Mouse (Mus musculus) cerebellum, adult 8-10 months (tissue): ENCODE data around the gene Nfkbie.

Experiments used
- DNase-seq: peaks from one replicate; pipeline ENCODE4 v3.0.0; 2022

Nfkbie gene

DNA sequence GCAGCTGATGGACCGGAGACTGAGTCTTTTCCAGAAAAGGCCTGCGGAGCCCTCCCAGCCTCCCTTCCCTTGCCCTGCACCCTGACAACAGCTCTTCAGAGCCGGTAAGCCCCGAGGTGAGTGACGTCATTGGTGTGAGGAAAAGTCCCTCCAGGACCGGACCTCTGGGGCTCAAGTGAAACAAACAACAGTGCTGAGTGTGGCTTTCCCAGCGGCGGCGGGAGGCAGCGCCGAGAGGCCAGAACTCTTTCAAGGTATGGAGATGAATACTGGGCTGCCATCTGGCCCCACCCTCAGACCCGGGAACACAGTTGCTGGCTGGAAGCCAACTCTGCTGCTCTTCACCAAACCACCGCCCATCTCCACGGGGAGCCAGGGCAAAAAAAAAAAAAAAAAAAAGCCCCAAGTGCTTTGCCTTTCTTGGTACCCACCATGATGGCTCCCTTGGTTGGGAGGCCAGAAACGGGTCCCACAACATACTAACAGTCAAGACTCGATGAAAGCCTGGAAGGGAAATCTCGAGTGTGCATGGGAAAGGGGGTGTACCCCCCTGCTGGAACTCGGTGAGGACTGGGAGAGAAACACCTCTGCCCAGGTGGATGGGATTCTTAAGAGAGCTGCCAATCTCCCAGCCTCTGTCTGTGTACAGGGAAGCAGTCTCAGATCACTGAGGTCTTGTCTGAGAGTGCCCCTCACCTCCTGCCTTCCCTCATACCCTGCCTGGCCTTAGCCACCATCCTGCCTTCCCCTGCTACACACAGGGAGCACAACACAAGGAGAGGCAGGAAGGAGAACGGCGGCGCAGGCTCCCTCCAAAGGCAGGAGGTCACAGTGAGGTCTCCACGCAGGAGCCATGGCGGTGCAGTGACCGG is 11.3 kb upstream of the Nfkbie start:
- DNase-seq: peak; percentile 61

DNA sequence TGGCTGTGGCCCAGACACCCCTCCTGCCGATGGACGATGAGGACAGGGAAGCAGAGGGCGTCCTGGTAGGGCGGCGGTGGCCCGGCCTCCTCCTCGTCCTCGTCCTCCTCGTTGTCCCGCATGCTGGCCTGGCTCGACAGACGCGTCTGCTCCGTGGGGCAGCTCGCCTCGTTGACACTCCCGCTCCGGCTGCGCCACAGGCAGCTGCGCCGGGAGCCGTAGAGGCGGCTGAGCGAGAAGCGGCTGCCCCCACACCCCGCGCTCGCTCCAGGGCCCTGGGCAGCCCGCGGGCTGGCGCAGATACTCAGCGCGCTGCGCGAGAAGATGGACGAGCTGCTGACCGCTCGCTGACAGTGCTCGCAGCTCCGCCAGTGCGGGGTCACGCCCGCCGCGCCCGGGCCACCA is 10.6 kb upstream of the Nfkbie start:
- no peak for DNase-seq

DNA sequence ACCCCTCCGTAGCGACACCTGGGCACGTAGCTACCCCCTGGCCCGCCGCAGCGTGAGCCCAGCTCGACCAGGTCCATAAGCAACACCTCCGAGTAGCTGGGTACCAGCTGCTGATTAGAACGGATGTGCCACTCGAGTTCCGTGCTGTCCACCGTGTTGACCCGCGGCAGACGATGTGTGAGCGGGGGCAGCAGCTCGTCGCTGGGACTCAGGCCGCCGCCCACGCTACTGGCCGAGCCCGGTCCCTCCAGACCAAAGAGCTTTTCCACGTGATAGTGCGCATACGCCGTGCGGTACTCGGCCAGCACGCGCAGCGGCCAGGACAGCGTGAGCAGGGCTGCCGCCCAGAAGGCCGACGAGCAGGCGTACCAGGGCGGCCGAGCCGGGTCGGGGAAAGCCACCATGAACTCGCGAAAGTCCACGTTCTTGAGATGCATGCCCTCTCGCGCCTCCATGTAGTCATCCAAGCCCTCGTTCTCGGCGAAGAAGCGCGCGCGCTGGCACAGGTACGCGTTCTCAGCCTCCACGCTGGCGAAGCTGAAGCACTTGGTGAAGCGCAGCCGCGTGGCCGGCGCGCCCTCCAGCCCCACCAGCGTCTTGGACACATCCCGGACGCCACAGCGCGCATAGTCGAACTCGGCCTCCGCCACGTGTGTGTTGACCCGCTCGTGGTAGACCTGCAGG is 10.1 kb upstream of the Nfkbie start:
- DNase-seq: peak; percentile 64

GRCm38 (mm10) chr17:45546941-45547340 is 8.6 kb upstream of the Nfkbie start:
- DNase-seq: peak; percentile 71

- DNase-seq: peak; percentile 62
Measured at GRCm38 (mm10) chr17:45547461-45548190, 7.9 kb upstream of the Nfkbie start.

- peak; percentile 80 for DNase-seq
Measured at GRCm38 (mm10) chr17:45548541-45549512, 6.7 kb upstream of the Nfkbie start.

DNA sequence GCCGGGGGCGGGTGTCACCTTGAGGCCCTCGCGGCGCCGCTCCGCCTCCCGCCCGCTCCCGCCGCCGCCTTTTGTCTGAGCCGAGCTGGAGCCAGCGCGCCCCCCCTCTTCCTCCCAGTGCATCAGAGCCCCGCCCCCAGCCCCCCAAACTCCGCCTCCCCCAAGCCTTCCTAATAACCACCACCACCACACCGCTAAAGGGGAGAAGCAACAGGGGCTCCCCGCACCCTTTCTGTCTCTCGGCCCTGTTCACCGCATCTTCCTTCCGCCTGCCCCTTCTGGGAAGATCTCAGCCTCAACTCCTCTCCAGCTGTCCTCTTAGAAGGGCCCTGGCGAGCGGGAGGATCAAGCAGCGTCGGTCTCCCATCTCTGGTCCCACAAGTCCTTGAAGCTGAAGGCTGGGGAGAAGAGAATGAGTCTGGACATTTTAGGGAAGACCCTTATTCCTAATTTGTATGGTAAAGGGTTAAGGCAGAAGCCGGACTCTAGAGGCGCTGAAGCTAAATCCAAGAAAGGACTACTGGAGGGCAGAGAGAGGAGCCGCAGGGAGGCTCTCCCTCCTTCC is 5.8 kb upstream of the Nfkbie start, which contains the start of gene Tmem151b:
TSS of gene Tmem151b (minus strand) at position 61 of the 565 bp plus-strand sequence.
- peak; percentile 75 for DNase-seq

- DNase-seq: peak; percentile 52
Measured at GRCm38 (mm10) chr17:45550253-45550652, 5.2 kb upstream of the Nfkbie start.

DNA sequence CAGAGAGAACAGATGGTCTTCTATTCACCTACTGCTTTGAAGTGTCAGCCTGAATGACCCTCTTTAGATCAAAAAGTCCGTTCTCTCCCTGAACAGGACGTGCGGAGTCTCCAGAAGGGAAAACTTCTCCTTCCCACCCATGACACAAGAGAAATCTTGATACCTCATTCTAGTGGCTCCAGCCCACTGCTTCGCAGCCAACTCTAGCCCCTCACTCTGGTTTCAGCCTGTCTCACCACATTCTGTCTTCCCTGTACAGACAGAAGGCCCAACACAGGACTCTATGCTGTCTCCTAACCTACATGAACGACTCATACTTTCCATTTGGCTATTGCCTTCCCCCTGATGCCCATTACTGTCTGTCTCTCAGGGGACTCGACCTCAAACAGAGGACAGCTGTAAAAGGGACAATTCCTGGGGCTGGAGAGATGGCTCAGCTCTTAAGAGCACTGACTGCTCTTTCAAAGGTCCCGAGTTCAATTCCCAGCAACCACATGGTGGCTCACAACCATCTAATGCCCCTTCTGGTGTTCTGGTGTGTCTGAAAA is 4.2 kb upstream of the Nfkbie start:
- no peak for DNase-seq

DNA sequence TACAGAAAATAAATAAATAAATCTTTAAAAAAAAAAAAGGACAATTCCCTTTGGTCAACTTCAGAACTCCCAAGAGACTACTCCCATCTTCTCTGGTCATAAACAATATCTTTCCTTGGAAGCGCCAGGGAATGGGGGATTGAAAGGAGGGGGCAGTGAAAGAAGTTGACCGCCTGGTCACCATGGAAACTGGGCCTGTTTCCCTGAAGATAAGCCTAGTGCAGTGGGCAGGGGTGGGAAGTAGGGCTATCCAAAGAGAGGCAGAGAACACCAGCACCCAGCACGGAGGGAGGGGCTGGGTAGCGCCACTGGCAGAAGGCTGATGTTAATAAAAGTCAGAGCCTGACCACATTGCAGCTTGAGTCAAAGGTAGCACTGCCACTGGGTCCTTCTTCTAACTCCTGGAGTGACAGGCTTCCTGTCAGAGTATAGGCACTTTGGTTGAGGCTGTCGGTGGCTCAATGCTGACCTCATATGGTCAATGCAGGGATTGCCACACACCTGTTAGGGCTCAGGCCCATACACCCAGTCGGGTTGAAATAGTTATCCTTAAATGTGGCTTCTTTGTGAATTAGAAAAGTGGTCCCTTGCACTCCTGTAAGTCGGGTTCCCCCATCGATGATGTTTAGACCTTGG is 3.6 kb upstream of the Nfkbie start:
- DNase-seq: peak; percentile 89

GRCm38 (mm10) chr17:45553065-45553464 is 2.4 kb upstream of the Nfkbie start:
- DNase-seq: no peak

DNA sequence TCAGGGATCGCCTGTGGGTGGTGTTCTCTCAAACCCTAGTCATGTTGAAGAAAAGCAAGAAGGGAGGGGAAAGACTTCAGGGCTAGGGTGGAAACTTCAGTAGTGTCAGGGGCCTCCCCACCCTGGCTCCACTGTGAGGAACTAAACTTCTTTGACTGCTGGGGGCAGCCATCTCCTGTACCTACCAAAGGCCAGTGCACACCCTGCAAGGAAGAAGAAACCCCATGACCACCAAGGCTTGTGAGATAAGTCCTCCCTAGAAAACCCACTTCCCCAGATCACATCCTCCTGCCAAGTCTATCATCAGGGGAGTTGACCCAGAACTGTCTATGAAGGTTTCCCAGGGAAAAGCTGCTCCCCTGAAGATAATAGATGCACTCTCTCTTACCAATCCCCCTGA is 1.1 kb upstream of the Nfkbie start:
- DNase-seq: no peak

DNA sequence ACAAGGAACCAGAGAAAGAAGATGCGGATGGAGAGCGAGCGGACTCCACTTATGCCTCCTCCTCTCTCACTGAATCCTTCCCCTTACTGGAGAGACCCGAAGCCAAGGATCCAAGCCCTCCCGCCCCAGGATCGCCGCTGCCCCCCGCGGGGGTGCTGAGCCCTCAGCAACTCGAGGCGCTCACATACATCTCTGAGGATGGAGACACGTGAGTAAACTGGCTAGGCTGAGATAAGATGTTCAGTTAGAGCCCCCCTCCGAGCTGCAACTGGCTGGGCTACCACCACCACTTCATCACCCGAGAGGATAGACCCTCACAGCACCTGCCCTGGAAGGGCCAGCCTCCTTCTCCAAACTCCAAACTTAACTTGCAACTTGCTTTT is 595 bp downstream of the Nfkbie start:
- DNase-seq: no peak

DNA sequence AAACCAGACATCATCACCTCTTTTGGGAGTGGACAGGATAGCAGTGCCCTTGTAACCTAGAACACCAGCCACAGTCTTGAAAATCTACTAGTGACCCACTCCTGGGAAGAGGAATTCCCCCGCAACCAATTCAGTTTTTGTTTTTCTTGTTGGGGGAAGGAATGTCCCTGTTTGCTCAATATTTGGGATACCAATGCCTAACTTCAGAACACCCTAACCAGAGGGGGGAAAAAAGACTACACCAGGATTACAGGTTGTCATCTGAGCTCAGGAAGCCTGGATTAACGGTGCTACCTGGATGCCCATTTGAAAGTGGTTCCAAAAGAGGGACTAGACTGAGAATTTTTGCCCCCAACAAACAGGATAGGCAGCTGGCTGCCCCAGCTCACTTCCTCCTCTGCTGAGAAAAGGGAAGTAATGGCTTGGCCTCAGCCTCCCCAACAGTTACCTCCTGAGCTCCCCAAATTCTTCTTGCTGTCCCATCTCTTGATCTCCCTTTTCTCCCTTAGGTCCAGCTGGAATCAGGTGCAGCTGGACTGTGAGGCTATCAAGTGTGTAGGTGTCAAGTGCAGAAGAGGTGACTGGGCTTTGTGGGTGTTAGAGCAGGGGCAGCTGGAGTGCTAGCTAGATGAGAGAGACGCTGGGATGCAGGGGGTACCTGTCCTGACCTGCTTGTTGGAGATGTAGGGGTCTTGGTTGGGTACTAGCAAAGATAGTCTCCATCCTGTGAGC is 1.2 kb downstream of the Nfkbie start:
- DNase-seq: no peak

DNA sequence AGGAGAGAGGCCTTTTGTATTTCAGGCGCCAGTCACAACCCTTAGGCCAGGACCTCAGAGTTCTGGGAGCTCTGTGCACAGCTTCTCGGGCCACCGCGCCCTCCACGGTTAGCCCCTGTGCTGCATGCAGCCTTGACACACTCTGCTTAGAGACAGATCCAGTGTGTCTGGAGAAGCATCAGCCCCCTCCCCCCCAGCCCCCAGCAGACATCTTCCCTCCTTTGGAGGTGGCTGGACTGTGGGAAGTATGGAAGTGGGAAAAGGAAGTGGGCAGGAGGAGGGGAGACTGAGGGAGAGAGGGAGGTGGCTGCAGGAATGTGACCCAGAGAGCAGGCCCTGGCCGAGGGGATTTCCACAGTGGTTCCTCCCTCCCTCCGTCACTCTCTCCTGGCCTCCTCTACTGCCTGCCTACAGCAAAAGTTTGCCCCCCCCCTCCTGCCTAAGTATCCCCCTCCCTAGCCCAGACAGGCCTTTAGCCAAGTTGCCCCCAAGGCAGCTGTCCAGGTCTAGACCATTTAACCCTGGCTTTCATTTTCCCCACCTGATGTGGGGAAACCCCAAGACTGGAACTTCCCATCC is 1.8 kb downstream of the Nfkbie start:
- DNase-seq: no peak

- DNase-seq: no peak
Measured at GRCm38 (mm10) chr17:45557998-45558862, 2.7 kb downstream of the Nfkbie start.

DNA sequence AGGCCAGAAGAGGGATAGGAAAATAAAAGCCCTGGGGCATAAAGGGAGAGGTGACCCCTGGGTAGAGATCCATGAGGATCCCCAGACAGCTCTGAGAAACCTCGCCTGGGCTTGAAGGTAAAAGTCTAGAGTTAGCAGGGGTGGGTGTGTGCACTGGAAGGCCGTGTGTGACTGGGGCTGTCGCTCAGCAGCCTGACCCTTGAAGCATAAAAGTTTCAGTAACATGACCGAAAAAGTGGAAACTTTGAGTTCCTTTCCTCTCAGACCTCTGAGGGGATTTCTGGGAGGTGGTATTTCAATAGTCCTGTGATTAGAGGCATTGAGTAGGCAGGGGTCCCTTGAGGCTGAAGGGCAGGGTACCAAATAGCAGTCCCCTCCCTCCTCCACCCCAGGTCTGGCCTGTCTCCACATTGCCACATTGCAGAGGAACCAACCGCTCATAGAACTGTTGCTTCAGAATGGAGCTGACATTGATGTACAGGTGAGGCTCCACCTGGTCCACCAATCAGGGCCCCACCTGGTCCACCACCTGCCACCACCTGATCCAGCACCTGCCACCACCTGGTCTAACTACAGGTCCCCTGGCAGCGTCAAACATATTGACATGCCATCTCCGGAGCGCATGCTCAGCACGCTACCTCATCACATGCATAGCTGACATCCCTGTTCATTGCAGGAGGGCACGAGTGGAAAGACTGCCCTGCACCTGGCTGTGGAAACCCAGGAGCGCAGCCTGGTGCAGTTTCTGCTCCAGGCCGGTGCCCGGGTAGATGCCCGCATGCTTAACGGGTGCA is 4.4 kb downstream of the Nfkbie start:
- DNase-seq: peak; percentile 57

- no peak for DNase-seq
Measured at GRCm38 (mm10) chr17:45563216-45563615, 7.7 kb downstream of the Nfkbie start.
